Comparison of ENCODE assay signal across 15 mouse cellular contexts in genomic region chr2:110063131-110063530, GRCm38 (mm10). TPM values are rescaled to one million over a fixed set of nuclear protein-coding genes. Genes with fewer than 3 reads are reported as not detected.
DNase-seq lines count a peak whose midpoint lies in the region; ATAC-seq and TF ChIP-seq lines count a peak whose summit lies in the region.
"Had no signal": no experiment of that assay in that cellular context is flagged by ENCODE, and none has a peak within 500 bp of the region (broad histone marks: within the 10 kb centered on the region; RNA-seq: fewer than 3 reads in every experiment).

No protein-coding gene starts in this region.

- H3K4me1 ChIP-seq in liver, embryonic 14.5 days (replicated peaks; ENCODE audit: control insufficient read depth in 2 of 2, insufficient read depth in 2 of 2, low read length in 1 of 2) = no peaks in the 10 kb centered on the region
- no peaks in the 10 kb centered on the region for H3K4me1 ChIP-seq in liver, embryonic 11.5 days (replicated peaks; ENCODE audit: control insufficient read depth, insufficient read depth, low read length)
- H3K4me1 ChIP-seq in E14TG2a.4 (replicated peaks; ENCODE audit: low read depth, low read length) = no peaks in the 10 kb centered on the region
- H3K4me1 ChIP-seq: embryonic facial prominence, embryonic 15.5 days; hindbrain, embryonic 13.5 days had no signal

- no peak overlapping the region for H3K9ac ChIP-seq in liver, embryonic 14.5 days (replicated peaks)
- no peak overlapping the region for H3K9ac ChIP-seq in liver, embryonic 11.5 days (ENCODE audit: low read depth, low read length)
- H3K9ac ChIP-seq: embryonic facial prominence, embryonic 15.5 days; forebrain, postnatal 0 days; hindbrain, embryonic 13.5 days had no signal

- no peak overlapping the region for H3K4me2 ChIP-seq in liver, embryonic 14.5 days (ENCODE audit: low read depth)
- H3K4me2 ChIP-seq in liver, embryonic 11.5 days = no peak overlapping the region
- H3K4me2 ChIP-seq: embryonic facial prominence, embryonic 15.5 days; heart, embryonic 11.5 days; hindbrain, embryonic 13.5 days had no signal

- 70% methylated on average over 1 of the region's 1 CpGs for WGBS in liver, embryonic 14.5 days (ENCODE audit: insufficient replicate concordance)
- WGBS in liver, embryonic 11.5 days = 81% methylated on average over 1 of the region's 1 CpGs

- peak; percentile 5; the same call in 1 of the 2 replicates for TF ChIP-seq CTCF in liver, embryonic 14.5 days (IDR thresholded peaks at IDR 0.05; ENCODE audit: low read depth)
- TF ChIP-seq CTCF in E14TG2a.4 (conservative IDR thresholded peaks at IDR 0.05; ENCODE audit: low read length) = 0 out of 2 replicates have a peak, but pooled peaks have one; percentile 4

- H3K36me3 ChIP-seq in liver, embryonic 14.5 days (replicated peaks; ENCODE audit: control insufficient read depth, insufficient read depth, low read depth) = no peaks in the 10 kb centered on the region
- H3K36me3 ChIP-seq in liver, embryonic 11.5 days (ENCODE audit: control insufficient read depth, insufficient read depth, low read length) = no peaks in the 10 kb centered on the region
- no peaks in the 10 kb centered on the region for H3K36me3 ChIP-seq in E14TG2a.4 (ENCODE audit: insufficient read depth, low read length)
- H3K36me3 ChIP-seq: embryonic facial prominence, embryonic 15.5 days; G1E; hindbrain, embryonic 13.5 days had no signal

- DNase-seq in heart, adult 8-10 months (ENCODE audit: low spot score) = peak; percentile 30
- no peak for DNase-seq in heart, postnatal 4 days
- no peak for DNase-seq in liver, embryonic 14.5 days (ENCODE audit: low read depth in 3 of 3, low spot score in 3 of 3)
- no peak for DNase-seq in liver, embryonic 11.5 days (ENCODE audit: low spot score)
- peak; percentile 6 for DNase-seq in R1 (ENCODE audit: low read depth, low spot score)
- no peak for DNase-seq in frontal cortex, postnatal 25 days (ENCODE audit: low spot score in 2 of 2)
- DNase-seq: cerebellum, postnatal 36 days; forebrain, postnatal 0 days; right cerebral cortex, adult 18-20 months; thymus, postnatal 14 days had no signal

- TF ChIP-seq EP300 in liver, embryonic 14.5 days (IDR thresholded peaks at IDR 0.05; ENCODE audit: low read depth) = no peak

- H3K27me3 ChIP-seq in liver, embryonic 14.5 days (ENCODE audit: control insufficient read depth, insufficient read depth, low read length) = no peaks in the 10 kb centered on the region
- H3K27me3 ChIP-seq in liver, embryonic 11.5 days (replicated peaks; ENCODE audit: control insufficient read depth, insufficient read depth, low read length) = no peaks in the 10 kb centered on the region
- H3K27me3 ChIP-seq in E14TG2a.4 (ENCODE audit: insufficient read depth, low read length) = no peaks in the 10 kb centered on the region
- H3K27me3 ChIP-seq: embryonic facial prominence, embryonic 15.5 days; hindbrain, embryonic 13.5 days had no signal

- H3K27ac ChIP-seq in liver, embryonic 14.5 days = no peak overlapping the region
- no peak overlapping the region for H3K27ac ChIP-seq in liver, embryonic 11.5 days (ENCODE audit: low read depth, low read length)
- H3K27ac ChIP-seq: embryonic facial prominence, embryonic 15.5 days; hindbrain, embryonic 13.5 days had no signal

- no peaks in the 10 kb centered on the region for H3K9me3 ChIP-seq in liver, embryonic 14.5 days (ENCODE audit: control insufficient read depth, low read length)
- no peaks in the 10 kb centered on the region for H3K9me3 ChIP-seq in liver, embryonic 11.5 days (ENCODE audit: control insufficient read depth, low read length)
- no peaks in the 10 kb centered on the region for H3K9me3 ChIP-seq in E14TG2a.4 (ENCODE audit: low read length)
- H3K9me3 ChIP-seq: embryonic facial prominence, embryonic 15.5 days; G1E; hindbrain, embryonic 13.5 days had no signal

- no peak for ATAC-seq in liver, embryonic 14.5 days (ENCODE audit: insufficient read depth)
- no peak for ATAC-seq in liver, embryonic 11.5 days (replicated peaks; ENCODE audit: low FRiP score)
- ATAC-seq: forebrain, postnatal 0 days had no signal

- H3K4me3 ChIP-seq in liver, embryonic 14.5 days (ENCODE audit: insufficient read depth in 1 of 2, low read depth in 2 of 2, low read length in 2 of 2) = no peak overlapping the region
- H3K4me3 ChIP-seq in liver, embryonic 11.5 days (ENCODE audit: low read depth, low read length) = no peak overlapping the region
- no peak overlapping the region for H3K4me3 ChIP-seq in E14TG2a.4 (replicated peaks; ENCODE audit: low read length)
- H3K4me3 ChIP-seq: embryonic facial prominence, embryonic 15.5 days; hindbrain, embryonic 13.5 days had no signal

RNA-seq across cellular contexts. Expression of gene Ccdc34, which starts 45.5 kb away (rescaled TPM):
- total RNA-seq in heart, adult 8-10 months (2022) = 1 to 10 TPM; 3.9 to 4.8 (median 4.5) TPM
- total RNA-seq in heart, postnatal 4 days (2021) = 10 to 100 TPM; 25.8 to 27.3 TPM
- polyA plus RNA-seq in liver, embryonic 14.5 days (2012; rRNA removed) = 11.3 and 19.6 TPM in 2 replicates
- 22.8 and 27.0 TPM in 2 replicates for polyA plus RNA-seq in liver, embryonic 14.5 days (2014; fragmentation: Nextera tagmentation; extraction: Ambion mirVana)
- 34.4 and 42.5 TPM in 2 replicates for polyA plus RNA-seq in liver, embryonic 11.5 days (2014; fragmentation: Nextera tagmentation; extraction: Ambion mirVana)

Comparison
In these comparisons a context has a peak if more than half of its experiments do, and no peak if none do; other contexts are left out.
1. DNase-seq: peak in heart, adult 8-10 months (single experiment) and R1 (single experiment); none in heart, postnatal 4 days (single experiment), liver, embryonic 14.5 days (0 of 3), liver, embryonic 11.5 days (single experiment) and frontal cortex, postnatal 25 days (0 of 2).
2. RNA of gene Ccdc34, which starts 45.5 kb away (total RNA-seq): 25.8 to 27.3 TPM in heart, postnatal 4 days; 3.9 to 4.8 TPM in heart, adult 8-10 months; every median in the first group is over 4 times any median in the second.